Mouse (Mus musculus) heart, adult 2 months (tissue): ENCODE results near the gene Olfr1034. TPM values are rescaled to one million over a fixed set of nuclear protein-coding genes. Genes with fewer than 3 reads are reported as not detected.
"Not testable (repeated sequence)": the region's sequence is repeated elsewhere in the genome, so short reads cannot be mapped to it uniquely, and the experiment has no call there.

Source experiments
- DNase-seq, 2 experiments: peaks; one replicate each; pipeline ENCODE4 v3.0.0; 2021
- H3K27ac ChIP-seq: fragments of 200-600 bp; 2 replicates; pipeline ENCODE4 v1.8.1; 2022
- H3K27me3 ChIP-seq: fragments of 200-500 bp; 2 replicates; pipeline ENCODE4 v1.6.1; 2012; ENCODE audit warnings: mild to moderate bottlenecking, low read length, inconsistent platforms, mixed read lengths; ENCODE audit not compliant: control insufficient read depth, insufficient read depth
- H3K36me3 ChIP-seq: fragments of 200-500 bp; 2 replicates; pipeline ENCODE4 v1.6.1; 2012; ENCODE audit warnings: low read length, inconsistent platforms; ENCODE audit not compliant: control insufficient read depth, insufficient read depth
- H3K4me1 ChIP-seq: fragments of 200-500 bp; 2 replicates; pipeline ENCODE4 v1.6.1; 2011; ENCODE audit warnings: low read length; ENCODE audit not compliant: control insufficient read depth, insufficient read depth
- H3K4me3 ChIP-seq: fragments of 200-600 bp; 2 replicates; pipeline ENCODE4 v1.8.1; 2022
- H3K79me2 ChIP-seq: fragments of 200-500 bp; replicated peaks from 2 replicates; pipeline ENCODE4 v1.6.1; 2012; ENCODE audit warnings: mild to moderate bottlenecking, inconsistent platforms, low read length, moderate library complexity, mixed read lengths; ENCODE audit not compliant: control insufficient read depth, insufficient read depth
- H3K9ac ChIP-seq: fragments of 200-500 bp; 2 replicates; pipeline ENCODE4 v1.6.1; 2012; ENCODE audit warnings: low read depth, mild to moderate bottlenecking, control low read depth, inconsistent platforms, low read length, mixed read lengths
- CTCF ChIP-seq: fragments of 200-600 bp; IDR thresholded peaks from 2 replicates; pipeline ENCODE4 v1.8.1; 2022; ENCODE audit warnings: antibody characterized with exemption, mild to moderate bottlenecking, moderate library complexity
- EP300 ChIP-seq: fragments of 200-500 bp; IDR thresholded peaks from 2 replicates; pipeline ENCODE4 v1.6.1; 2011; ENCODE audit warnings: low read depth, low read length, control low read depth; ENCODE audit not compliant: insufficient read depth
- POLR2A ChIP-seq: fragments of 200-500 bp; IDR thresholded peaks from 2 replicates; pipeline ENCODE4 v1.6.1; 2011; ENCODE audit warnings: mild to moderate bottlenecking, low read depth, low read length, control low read depth; ENCODE audit not compliant: insufficient read depth
- WGBS: fragments of 180-500 bp; shearing (Covaris S2); methylation state at CpG from one replicate; pipeline ENCODE4 v1.1.7; 2018; 5-methylcytosine and 5-hydroxymethylcytosine counted together
- intact Hi-C: fragments of 180-260 bp; cut with DNase I; formaldehyde crosslinking; loops from one replicate; pipeline ENCODE4 v1.15.1; 2025
- long read RNA-seq: library from polyadenylated mRNA; stranded (forward); transcript quantifications from one replicate; pipeline ENCODE4 v2.0.0, GENCODE M21; 2021
- polyA plus RNA-seq: library from polyadenylated mRNA; depleted of rRNA; stranded (reverse); fragments of >200 nt; gene quantifications from 2 replicates; pipeline ENCODE4 v1.2.3, GENCODE M21; 2012; rRNA removed
- total RNA-seq, 2 experiments: library from RNA; stranded (reverse); gene quantifications; 2 replicates each; pipeline ENCODE4 v1.2.3; 2021

Olfr1034 gene
- total RNA-seq (under 1 TPM; 0.10 to 0.16 TPM), polyA plus RNA-seq (0.20 and 0.73 TPM in 2 replicates)
- long read RNA-seq, result 0 reads

- Histone ChIP-seq H3K9ac (no peak within 1 kb of the TSS), H3K79me2 (no peaks in the 10 kb centered on the region), H3K36me3 (no peaks in the 10 kb centered on the region), H3K4me3 (no peak within 1 kb of the TSS), H3K27me3 (no peaks in the 10 kb centered on the region), H3K27ac (no peak within 1 kb of the TSS), H3K4me1 (no peaks in the 10 kb centered on the region)
- intact Hi-C loops, result no loop called here
- TF ChIP-seq CTCF, result no peak
- no peak for TF ChIP-seq POLR2A
- TF ChIP-seq EP300, result no peak
- no peak for DNase-seq
These were observed at the start of gene Olfr1034 for GRCm38 (mm10) chr2:86045561-86045960. TSS of gene Olfr1034 (plus strand) at chr2:86045861.

- Histone ChIP-seq H3K79me2 (no peaks in the 10 kb centered on the region), H3K9ac (no peak within 1 kb of the TSS), H3K27me3 (no peaks in the 10 kb centered on the region), H3K4me3 (no peak within 1 kb of the TSS), H3K27ac (no peak within 1 kb of the TSS), H3K4me1 (no peaks in the 10 kb centered on the region), H3K36me3 (no peaks in the 10 kb centered on the region)
- 74% methylated on average over 7 of the region's 7 CpGs for WGBS
- TF ChIP-seq POLR2A, result no peak
- TF ChIP-seq EP300, result no peak
- no peak for TF ChIP-seq CTCF
- no peak for DNase-seq
- intact Hi-C loops, result no loop called here
These were observed 40.4 kb upstream of the Olfr1034 start, which contains the start of gene Olfr1032 for GRCm38 (mm10) chr2:86005240-86005639. TSS of gene Olfr1032 (plus strand) at chr2:86005540.

GRCm38 (mm10) chr2:86020406-86020805 lies 25.3 kb upstream of the Olfr1034 start, which contains the start of gene Olfr1033:
TSS of gene Olfr1033 (plus strand) at chr2:86020633.
- H3K36me3 ChIP-seq, H3K79me2 ChIP-seq, H3K27me3 ChIP-seq, intact Hi-C loops, H3K4me1 ChIP-seq: not testable (repeated sequence)
- Histone ChIP-seq H3K9ac (peak within 1 kb of the TSS; percentile 57; the same call in 1 of the 2 replicates), H3K27ac (peak within 1 kb of the TSS; percentile 41; the same call in 1 of the 2 replicates), H3K4me3 (peak within 1 kb of the TSS; percentile 29; the same call in 1 of the 2 replicates)
- 2% methylated on average over 11 of the region's 11 CpGs for WGBS
- DNase-seq, result peak; percentile 34 to 39

- H3K36me3 ChIP-seq, H3K4me1 ChIP-seq, H3K79me2 ChIP-seq, DNase-seq, intact Hi-C loops, H3K4me3 ChIP-seq, H3K27ac ChIP-seq, H3K9ac ChIP-seq, H3K27me3 ChIP-seq: not testable (repeated sequence)
- WGBS, result 30% methylated on average over 6 of the region's 9 CpGs
These were observed 24.1 kb upstream of the Olfr1034 start for GRCm38 (mm10) chr2:86021518-86021917.

- intact Hi-C loops, H3K4me1 ChIP-seq, DNase-seq, H3K27ac ChIP-seq, H3K27me3 ChIP-seq, H3K79me2 ChIP-seq, H3K4me3 ChIP-seq, H3K36me3 ChIP-seq, H3K9ac ChIP-seq: not testable (repeated sequence)
These were observed 5.1 kb downstream of the Olfr1034 start for GRCm38 (mm10) chr2:86050777-86051176.

- intact Hi-C loops, H3K4me3 ChIP-seq, H3K27ac ChIP-seq, H3K36me3 ChIP-seq, H3K4me1 ChIP-seq, H3K79me2 ChIP-seq, DNase-seq, H3K27me3 ChIP-seq, H3K9ac ChIP-seq: not testable (repeated sequence)
- 94% methylated on average over 2 of the region's 2 CpGs for WGBS
These were observed 18.1 kb downstream of the Olfr1034 start for GRCm38 (mm10) chr2:86063766-86064165.

- DNase-seq, result no peak
- H3K4me3 ChIP-seq, result no peak overlapping the region
- TF ChIP-seq POLR2A (no peak), EP300 (no peak), CTCF (no peak)
- whole genome bisulfite sequencing, result 93% methylated on average over 8 of the region's 8 CpGs
- H3K36me3 ChIP-seq, result no peaks in the 10 kb centered on the region
- intact Hi-C loops, result no loop called here
- no peak overlapping the region for H3K9ac ChIP-seq
- H3K27me3 ChIP-seq, result no peaks in the 10 kb centered on the region
- no peaks in the 10 kb centered on the region for H3K79me2 ChIP-seq
- no peak overlapping the region for H3K27ac ChIP-seq
- H3K4me1 ChIP-seq, result no peaks in the 10 kb centered on the region
These were observed 24.5 kb downstream of the Olfr1034 start for GRCm38 (mm10) chr2:86070189-86070588.

- H3K4me1 ChIP-seq, H3K27ac ChIP-seq, DNase-seq, H3K4me3 ChIP-seq, intact Hi-C loops, H3K36me3 ChIP-seq, H3K9ac ChIP-seq, H3K27me3 ChIP-seq, H3K79me2 ChIP-seq: not testable (repeated sequence)
These were observed 28.0 kb downstream of the Olfr1034 start, which contains the start of gene Olfr1036 for GRCm38 (mm10) chr2:86073692-86074091. TSS of gene Olfr1036 (plus strand) at chr2:86073992.

GRCm38 (mm10) chr2:86080478-86080877 lies 34.8 kb downstream of the Olfr1034 start:
- H3K4me3 ChIP-seq, H3K27me3 ChIP-seq, intact Hi-C loops, H3K36me3 ChIP-seq, H3K79me2 ChIP-seq, H3K27ac ChIP-seq, DNase-seq, H3K4me1 ChIP-seq, H3K9ac ChIP-seq: not testable (repeated sequence)
- WGBS, result 68% methylated on average over 1 of the region's 1 CpGs
